Mouse (Mus musculus): ENCODE data around the gene Pip4p1.
"Not testable (repeated sequence)": the region's sequence is repeated elsewhere in the genome, so short reads cannot be mapped to it uniquely, and the experiment has no call there.

The Pip4p1 gene

DNA sequence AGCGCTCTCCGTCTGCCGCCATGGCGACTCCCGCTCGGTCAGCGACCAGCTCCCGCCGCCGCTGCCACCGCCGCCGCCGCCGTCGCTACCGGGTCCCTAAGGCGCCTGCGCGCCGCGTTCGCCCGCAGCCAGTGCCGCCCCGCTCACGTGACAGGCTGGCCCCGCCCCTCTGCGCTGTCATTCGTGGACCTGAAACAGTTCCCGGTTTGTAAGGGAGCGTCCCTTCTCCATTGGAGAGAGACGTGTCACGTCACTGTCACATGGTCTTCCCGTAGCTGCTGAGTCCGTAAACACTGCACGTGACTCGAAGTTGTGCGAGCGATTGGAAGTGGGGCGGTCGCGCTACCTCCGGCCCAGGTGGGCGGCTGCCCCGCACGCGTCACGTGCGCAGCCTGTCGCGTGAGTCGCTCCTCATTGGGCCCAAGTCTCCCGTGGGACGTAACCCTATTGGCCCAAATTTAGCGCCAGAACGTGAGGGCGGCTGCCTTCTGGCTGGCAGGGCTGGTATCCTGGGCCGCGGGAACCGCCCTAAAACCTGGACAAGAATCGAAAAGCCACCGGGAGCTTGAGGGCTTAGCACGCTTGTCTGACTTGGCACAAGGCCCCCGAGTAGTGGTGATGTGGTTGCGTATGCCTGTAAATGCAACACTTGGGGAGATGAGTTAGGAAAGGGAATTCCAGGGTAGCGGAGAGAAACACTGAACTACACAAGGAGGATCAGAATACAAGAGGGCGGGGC lies at the start of gene Pip4p1, which contains the start of gene Pnp:
Pip4p1 (minus strand) TSS at position 103 of the 739 bp plus-strand sequence.
Pnp (plus strand) TSS at position 329 of the 739 bp plus-strand sequence.
- peak; percentile 99 for DNase-seq (ENCODE audit: low spot score in 2 of 2)

DNA sequence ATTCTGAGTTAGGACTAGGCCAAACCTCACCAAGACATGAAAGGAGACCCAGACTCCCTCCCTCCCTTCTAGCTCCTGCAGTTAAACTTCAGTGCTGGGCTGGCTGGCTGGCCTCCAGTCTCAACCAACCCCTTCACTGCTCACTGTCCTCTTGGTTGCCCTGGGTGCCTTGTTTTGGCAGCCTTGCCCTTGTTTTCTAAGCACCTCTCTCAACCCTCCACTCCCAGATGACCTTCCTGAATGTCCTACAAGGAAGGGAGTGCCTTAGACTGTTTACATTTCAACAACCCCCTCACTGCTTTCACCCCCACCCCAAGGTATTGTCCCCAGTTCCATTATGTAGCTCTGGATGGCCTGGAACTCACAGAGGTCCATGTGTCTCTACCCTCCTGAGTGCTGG lies 49.0 kb upstream of the Pip4p1 start:
- no peak for DNase-seq (ENCODE audit: low spot score in 2 of 2)

DNA sequence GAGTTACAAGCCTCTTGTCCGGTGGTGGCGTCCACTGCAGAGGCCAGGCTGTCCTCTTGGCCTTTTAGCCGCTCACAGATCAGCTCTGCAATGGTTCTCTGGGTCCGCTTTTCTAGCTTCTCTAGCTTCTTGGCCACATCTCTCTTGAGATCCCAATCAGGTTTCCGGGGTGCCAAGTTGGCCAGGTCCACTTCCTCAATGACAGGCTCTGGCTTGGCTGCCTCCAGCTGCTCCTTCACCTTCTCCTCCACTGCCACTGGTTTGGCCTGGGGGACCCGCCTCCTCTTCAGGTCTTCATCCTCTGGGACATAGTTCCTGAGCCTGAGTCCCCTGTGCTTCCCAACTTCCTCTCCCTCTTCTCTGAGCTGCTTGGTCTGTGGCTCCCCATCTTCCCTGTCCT lies 47.8 kb upstream of the Pip4p1 start:
- DNase-seq (ENCODE audit: low spot score in 2 of 2) = not testable (repeated sequence)

DNA sequence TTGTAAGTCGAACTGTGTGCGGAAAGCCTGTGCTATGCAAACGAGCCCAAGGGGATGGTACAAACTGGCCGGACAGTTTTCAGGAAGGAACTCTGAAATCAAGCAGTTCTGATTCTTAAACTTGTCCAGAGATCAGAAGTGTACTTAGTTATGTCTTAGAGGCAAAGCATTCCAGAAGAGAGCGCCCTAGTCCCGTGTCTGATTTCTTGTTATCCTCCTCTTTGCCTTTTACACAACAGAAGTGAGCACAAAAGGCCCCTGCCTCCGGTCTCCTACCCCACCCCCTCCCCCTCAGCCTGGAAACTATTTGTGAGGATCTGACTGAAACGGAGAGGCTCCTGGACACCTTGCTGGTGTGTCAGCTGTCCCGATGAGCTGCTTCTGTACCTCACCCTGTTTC lies 46.0 kb upstream of the Pip4p1 start:
- no peak for DNase-seq (ENCODE audit: low spot score in 2 of 2)

DNA sequence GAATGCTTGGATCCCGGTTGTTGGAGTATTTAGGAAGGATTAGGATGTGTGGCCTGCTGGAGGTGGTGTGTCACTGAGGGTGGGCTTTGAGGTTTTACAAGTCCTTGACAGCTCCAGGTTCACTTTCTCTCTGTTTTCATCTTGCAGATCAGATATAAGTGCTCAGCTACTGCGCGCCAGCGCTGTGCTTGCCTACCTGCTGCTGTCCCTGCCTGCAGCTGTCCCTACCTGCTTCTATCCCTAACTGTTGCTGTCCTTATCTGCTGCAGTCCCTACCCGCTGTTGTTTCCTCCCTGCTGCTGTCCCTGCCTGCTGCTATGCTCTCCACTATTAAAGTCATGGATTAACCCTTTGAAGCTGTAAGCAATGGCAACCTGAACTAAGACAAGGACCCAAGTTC lies 44.3 kb upstream of the Pip4p1 start:
- DNase-seq (ENCODE audit: low spot score in 2 of 2) = no peak

DNA sequence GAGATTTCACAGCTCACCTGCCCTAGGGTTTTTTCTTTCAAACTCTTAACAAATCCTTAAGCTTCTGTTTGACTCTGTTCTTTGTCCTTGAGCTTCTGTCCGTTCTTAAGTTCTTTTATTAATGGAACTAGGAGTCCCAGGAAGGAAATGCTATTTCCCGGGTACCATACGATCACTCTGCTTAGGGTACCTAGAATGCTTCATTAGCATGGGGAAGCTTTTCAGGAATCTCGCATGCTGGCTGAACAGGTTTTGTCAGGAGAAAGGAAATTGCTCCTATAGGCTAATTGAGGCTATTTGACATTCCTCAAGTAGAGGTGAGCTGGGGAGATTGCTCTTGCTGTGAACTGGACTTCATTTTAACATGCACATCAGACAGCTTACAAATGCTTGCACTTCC lies 43.0 kb upstream of the Pip4p1 start:
- no peak for DNase-seq (ENCODE audit: low spot score in 2 of 2)

DNA sequence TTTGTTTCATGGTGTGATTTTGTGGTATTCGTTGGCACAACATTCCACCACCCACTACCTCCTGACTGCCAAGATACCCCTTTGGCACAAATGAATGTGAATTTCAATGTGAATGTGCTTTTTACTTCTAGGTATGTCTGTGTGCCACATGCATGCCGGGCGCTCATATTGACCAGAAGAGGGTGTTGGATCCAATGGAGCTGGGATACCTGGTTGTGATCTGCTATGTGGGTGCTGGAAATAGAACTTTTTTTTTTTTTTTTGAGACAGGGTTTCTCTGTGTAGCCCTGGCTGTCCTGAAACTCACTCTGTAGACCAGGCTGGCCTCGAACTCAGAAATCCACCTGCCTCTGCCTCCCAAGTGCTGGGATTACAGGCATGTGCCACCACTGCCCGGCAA lies 42.4 kb upstream of the Pip4p1 start:
- DNase-seq (ENCODE audit: low spot score in 2 of 2) = not testable (repeated sequence)

DNA sequence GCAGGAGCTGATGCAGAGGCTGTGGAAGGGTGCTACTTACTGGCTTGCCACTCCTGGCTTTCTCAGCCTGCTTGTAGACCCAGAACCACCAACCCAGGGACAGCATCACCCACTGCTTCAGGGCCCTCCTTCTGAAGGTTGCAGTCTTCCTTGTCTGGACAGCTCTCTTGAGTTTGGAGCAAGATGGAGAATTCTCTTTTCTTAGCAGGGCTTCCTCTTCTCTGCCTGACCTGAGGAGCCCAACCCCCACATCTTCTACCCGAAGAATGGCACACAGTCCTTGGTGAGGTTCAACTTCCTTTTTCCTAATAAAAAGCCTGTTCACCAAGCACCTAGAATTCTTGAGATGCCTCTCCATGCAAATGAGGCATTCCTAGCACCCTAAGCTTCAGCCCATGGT lies 40.2 kb upstream of the Pip4p1 start:
- DNase-seq (ENCODE audit: low spot score in 2 of 2) = no peak

DNA sequence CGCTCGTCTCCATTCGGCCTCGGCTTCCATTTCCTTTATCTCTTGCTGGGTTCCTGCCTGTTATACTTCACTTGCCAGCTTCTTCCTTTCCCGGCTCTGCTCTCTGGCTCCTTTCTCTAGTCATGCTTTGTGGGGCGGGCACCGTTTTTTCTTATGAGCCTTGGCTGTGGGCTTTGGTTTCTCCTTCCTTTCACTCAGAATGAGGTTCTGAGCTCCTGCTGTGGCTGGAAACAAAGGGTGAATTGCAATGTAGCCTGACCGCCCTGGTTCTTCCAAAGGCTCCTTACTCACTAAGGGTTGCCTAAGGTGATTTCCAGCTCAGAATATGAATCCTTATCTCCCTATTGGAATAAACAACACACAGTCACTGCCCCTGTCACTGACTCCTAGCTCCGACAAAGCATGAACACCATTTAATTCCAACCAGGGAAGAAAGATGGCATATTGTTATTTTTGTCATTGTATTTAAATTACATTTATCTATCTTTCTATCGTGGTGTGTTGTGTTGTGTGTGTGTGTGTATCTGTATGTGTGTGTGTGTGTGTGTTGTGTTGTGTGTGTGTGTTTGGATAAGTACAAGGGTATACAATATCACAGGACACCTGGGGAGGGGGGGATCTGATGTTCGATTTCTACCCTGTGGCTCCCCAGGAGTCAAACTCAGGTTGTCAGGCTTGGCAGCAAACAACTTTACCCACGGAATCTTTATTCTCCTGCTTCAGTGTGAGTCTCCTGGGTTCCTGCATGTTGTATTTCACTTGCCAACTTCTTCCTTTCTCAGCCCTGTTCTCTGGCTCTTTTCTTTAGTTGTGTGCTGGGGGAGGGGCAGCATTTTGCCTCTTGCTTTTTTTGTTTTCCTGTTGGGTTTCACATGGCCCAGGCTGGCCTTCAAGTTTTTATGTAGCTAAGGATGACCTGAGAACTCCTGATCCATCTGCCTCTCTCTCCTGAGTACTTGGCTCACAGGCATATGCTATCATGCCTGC lies 39.2 kb upstream of the Pip4p1 start:
- peak in 1 of 2 experiments; percentile 15 for DNase-seq (ENCODE audit: low spot score in 2 of 2)

DNA sequence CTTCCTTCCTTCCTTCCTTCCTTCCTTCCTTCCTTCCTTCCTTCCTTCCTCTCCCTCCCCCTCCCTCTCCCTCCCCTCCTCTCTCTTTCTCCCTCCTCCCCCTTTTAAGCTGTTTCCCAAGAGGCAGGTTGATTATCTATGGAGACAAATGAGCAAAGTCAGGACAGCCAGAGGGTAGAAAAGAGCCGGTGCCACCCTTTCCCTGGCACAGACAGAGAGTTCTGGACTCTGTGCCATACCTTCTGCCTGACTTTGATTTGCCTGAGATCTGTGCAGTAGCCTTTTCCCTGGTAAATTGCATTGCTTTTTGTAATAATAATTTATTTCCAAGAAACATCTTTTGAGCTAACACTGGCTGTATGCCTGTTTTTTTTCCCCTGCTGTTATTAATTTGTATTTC lies 38.4 kb upstream of the Pip4p1 start:
- no peak for DNase-seq (ENCODE audit: low spot score in 2 of 2)

DNA sequence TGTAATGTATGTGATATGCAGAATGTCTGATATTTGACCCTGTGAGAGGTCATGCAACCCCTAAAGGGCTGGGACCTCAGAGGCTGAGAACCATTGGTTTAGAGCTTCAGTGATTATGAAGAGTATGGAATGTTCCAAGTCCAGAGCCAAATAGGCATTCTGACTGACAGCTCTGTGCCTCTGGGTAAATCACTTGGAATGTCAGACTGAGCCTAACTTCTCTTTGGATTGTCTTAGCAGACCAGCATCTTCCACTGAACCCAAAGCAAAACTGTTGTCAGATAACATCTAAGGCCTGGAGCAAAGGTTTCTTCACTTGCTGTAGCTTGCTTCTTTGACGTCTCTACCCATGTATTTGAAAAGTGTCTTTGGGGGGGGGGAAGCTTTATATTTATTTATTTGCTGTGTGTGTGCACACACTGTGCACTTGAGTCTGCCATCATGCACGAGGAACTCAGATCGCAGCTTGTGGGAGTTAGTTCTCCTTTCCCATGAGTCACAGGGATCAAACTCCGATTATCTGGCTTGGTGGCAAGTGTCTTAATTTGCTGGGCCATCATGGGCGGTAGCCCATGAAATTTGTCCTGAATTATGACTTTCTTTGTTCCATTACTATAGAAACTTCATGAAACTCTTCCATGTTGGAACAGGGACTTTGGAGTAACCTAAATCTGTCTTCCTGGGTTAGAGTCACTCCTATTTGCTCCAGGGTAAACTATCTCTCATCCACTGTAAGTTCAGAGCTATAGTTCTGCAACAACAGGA lies 37.7 kb upstream of the Pip4p1 start:
- no peak for DNase-seq (ENCODE audit: low spot score in 2 of 2)

DNA sequence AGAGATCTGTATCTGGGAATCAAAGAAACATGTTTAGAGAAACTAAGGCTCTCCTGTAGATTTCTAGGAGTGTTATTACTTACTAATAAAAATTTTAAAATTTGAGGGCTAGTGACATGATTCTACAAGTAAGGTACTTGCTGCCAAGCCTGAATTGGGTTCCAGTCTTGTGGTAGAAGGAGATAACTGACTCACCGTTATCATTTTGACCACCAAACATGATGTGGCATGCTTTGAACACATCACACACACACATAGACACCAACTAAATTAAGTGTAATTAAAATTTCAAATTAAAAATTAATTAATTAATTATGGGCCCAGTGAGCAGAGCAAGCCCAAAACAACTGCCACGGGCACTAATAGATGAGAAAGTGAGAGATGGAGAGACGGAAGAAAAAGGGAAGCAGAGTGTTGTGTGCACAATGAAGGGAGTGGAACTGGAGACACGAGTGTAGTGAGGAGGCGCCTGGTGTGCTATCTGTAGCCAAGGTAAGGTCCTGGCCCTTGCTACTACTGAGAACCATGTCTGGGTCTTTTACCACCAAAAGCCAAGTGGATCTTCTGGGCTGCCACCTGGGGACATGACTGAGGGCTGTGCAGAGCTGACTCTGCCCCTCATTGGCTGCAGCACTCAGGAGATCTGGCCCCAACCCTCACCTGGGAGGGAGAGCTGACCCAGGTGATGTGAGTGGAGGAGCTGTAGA lies 27.8 kb upstream of the Pip4p1 start:
- DNase-seq (ENCODE audit: low spot score in 2 of 2) = not testable (repeated sequence)

DNA sequence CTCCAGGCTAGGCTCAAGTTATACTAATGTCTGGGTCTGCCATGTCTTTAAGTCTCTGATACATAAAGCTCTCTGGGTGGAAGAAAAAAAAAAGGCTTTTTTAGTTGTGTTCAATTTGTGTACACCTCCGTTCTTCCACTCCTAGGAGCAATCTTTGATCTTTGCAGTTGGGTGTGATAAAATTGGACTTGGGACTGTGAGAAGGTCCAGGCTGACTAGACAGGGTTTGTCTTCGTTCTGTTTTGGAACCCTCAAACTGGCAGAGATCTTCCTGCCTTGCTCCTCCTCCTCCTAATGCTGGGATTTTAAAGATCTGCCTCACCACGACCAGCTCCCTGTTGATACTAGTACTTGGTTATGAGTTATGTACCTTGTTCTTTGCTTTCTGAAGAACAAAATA lies 26.5 kb upstream of the Pip4p1 start:
- DNase-seq (ENCODE audit: low spot score in 2 of 2) = not testable (repeated sequence)

DNA sequence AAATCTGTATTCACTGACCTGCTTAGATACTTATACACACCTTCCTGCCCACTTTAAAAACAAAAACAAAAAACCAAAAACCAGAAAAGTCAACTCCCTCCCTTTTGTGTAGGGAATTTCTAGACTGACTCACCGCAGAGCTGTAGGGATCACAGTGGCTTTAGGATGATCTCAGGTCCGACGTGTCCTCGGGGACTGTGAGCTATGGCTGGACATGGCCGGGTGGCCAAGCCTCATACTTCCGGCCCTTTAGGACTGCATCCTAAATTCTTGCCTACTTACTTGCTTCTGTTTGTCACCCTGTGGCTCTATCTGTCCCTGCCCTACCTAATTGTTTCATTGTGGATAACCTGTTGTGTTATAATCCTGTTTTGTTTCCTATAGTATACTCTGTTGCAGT lies 26.1 kb upstream of the Pip4p1 start:
- not testable (repeated sequence) for DNase-seq (ENCODE audit: low spot score in 2 of 2)

DNA sequence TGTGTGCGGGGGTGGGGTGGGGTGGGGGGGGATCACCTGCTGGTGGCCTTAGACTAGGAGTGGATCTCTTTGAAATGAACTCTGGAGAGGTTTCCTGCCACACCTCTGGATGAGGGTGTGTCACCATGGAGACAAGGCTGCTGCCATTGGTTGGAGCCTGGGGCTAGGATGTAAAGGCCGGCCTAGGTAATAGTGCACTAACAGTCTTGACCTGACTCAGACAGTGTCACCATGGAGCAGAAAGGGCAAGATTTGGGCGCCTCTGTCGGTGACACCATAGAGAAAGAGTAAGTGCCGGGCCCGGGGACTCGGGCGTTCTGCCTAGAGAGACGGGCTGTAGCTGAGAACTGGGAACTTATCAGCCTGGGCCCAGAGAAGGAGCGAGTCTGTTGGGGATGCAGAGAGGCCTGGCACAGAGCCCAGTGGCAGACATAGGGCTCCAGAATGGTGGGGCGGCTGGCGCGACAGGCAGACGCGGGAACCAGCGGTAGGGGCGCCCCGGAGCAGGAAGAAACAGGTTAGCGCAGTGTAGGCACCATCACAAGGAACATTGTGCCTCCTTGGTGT lies 25.4 kb upstream of the Pip4p1 start, which contains the start of gene Pnp2:
Pnp2 (plus strand) TSS at position 51 of the 567 bp plus-strand sequence.
- peak; percentile 27 to 37 for DNase-seq (ENCODE audit: low spot score in 2 of 2)

DNA sequence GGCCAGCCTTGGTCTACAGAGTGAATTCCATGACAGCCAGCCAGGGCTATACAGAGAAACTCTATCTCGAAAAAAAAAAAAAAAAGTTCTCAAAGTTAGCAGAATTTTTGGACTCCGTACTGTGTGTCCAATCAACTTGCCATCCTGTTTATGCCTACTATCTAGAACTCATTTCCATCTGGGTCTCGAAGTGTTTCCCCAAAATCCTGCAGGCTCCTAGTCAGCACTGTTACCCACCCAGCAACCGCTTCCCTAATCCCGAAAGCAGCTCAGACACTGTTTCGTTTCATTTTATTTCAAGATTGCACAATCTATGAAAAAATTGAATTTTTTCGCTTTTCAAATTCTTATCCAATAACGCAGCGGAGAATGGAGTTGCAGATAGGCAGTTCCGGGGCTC lies 24.8 kb upstream of the Pip4p1 start:
- no peak for DNase-seq (ENCODE audit: low spot score in 2 of 2)

DNA sequence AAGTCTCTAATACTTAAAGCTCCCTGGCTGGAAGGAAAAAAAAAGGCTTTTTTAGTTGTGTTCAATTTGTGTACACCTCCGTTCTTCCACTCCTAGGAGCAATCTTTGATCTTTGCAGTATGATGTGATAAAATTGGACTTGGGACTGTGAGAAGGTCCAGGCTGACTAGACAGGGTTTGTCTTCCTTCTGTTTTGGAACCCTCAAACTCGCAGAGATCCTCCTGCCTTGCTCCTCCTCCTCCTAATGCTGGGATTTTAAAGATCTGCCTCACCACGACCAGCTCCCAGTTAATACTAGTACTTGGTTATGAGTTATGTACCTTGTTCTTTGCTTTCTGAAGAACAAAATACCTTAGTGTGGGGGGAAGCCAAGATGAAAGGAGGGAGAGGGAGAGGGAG lies 14.9 kb upstream of the Pip4p1 start:
- not testable (repeated sequence) for DNase-seq (ENCODE audit: low spot score in 2 of 2)

DNA sequence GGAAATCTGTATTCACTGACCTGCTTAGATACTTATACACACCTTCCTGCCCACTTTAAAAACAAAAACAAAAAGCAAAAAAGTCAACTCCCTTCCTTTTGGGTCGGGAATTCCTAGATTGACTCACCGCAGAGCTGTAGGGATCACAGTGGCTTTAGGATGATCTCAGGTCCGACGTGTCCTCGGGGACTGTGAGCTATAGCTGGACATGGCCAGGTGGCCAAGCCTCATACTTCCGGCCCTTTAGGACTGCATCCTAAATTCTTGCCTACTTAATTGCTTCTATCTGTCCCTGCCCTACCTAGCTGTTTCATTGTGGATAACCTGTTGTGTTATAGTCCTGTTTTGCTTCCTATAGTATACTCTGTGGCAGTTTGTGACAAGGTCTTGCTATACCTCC lies 14.4 kb upstream of the Pip4p1 start:
- not testable (repeated sequence) for DNase-seq (ENCODE audit: low spot score in 2 of 2)

DNA sequence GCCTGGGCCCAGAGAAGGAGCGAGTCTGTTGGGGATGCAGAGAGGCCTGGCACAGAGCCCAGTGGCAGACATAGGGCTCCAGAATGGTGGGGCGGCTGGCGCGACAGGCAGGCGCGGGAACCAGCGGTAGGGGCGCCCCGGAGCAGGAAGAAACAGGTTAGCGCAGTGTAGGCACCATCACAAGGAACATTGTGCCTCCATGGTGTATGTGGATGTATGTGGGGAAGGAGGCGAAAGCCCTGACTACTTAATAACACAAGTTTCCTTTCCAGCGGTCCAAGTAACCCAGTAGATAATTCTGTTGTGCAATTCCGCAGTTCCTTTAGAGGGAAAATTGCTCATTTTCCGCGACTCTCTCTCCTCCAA lies 14.0 kb upstream of the Pip4p1 start:
- DNase-seq (ENCODE audit: low spot score in 2 of 2) = not testable (repeated sequence)

DNA sequence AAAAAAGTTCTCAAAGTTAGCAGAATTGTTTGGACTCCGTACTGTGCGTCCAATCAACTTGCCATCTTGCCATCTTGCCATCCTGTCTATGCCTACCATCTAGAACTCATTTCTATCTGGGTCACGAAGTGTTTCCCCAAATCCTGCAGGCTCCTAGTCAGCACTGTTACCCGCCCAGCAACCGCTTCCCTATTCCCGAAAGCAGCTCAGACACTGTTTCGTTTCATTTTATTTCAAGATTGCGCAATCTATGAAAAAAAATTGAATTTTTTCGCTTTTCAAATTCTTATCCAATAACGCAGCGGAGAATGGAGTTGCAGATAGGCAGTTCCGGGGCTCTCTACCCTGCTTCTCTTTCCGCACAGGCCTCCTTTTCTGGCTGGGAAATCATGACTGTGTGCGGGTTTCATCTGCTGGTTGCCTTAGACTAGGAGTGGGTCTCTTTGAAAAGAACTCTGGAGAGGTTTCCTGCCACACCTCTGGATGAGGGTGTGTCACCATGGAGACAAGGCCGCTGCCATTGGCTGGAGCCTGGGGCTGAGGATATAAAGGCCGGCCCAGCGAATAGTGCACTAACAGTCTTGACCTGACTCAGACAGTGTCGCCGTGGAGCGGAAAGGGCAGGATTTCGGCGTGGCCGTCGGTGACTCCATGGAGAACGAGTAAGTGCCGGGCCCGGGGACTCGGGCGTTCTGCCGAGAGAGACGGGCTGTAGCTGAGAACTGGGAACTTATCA lies 13.4 kb upstream of the Pip4p1 start, which contains the start of gene Gm49342:
Gm49342 (plus strand) TSS at position 586 of the 736 bp plus-strand sequence.
- peak; percentile 96 to 97 for DNase-seq (ENCODE audit: low spot score in 2 of 2)

Data from urinary bladder, adult 18-20 months (tissue).